Mouse (Mus musculus): ENCODE data around the gene Smyd1.

DNA sequence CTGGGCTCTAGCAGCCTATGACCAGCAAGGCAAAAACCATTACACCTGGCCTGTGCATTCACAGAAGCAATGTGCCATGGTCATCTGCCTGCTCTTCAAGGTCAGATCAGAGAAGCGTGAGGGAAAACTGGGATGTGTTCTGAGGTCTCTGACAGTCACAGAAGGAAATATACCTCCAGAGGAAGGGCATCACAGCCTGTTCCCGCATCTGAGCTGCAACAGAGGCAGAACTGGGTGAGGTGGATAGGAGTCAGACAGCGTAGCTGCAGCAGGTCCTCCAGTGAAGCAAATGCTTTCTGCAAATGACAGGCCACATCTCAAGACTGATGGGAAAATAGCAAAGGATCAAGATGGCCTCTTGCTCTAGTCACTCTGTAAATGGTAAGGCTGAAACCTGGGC, 16.9 kb upstream of the Smyd1 start:
- TF ChIP-seq CTCF (IDR thresholded peaks at IDR 0.05; ENCODE audit: borderline replicate concordance, extremely low read depth, insufficient read depth, insufficient read length), result no peak
- TF ChIP-seq POLR2A (IDR thresholded peaks at IDR 0.05; ENCODE audit: borderline replicate concordance, extremely low read depth, insufficient read depth, insufficient read length, poor library complexity, severe bottlenecking), result no peak
